Mouse (Mus musculus) cerebellum, adult 2 months (tissue): ENCODE measurements around the gene Polr2j. TPM values are rescaled to one million over a fixed set of nuclear protein-coding genes. Genes with fewer than 3 reads are reported as not detected.

Experiments used
- DNase-seq, 2 experiments: peaks; one replicate each; pipeline ENCODE4 v3.0.0; 2021
- H3K27ac ChIP-seq: fragments of 200-500 bp; 2 replicates; pipeline ENCODE4 v1.5.1; 2012; ENCODE audit warnings: low read length, control low read depth, inconsistent platforms; ENCODE audit not compliant: insufficient read depth
- H3K27me3 ChIP-seq: fragments of 200-500 bp; 2 replicates; pipeline ENCODE4 v1.6.1; 2012; ENCODE audit warnings: inconsistent platforms, mild to moderate bottlenecking, low read length, moderate library complexity; ENCODE audit not compliant: control insufficient read depth, insufficient read depth
- H3K4me1 ChIP-seq: fragments of 200-500 bp; 2 replicates; pipeline ENCODE4 v1.6.1; 2011; ENCODE audit warnings: low read length; ENCODE audit not compliant: control insufficient read depth, insufficient read depth
- H3K4me3 ChIP-seq: fragments of 200-500 bp; replicated peaks from 2 replicates; pipeline ENCODE3; 2011; ENCODE audit warnings: mild to moderate bottlenecking, low read depth, low read length, control low read depth; ENCODE audit not compliant: insufficient read depth
- CTCF ChIP-seq: fragments of 200-500 bp; IDR thresholded peaks from 2 replicates; pipeline ENCODE4 v1.5.1; 2011; ENCODE audit warnings: low read depth, mild to moderate bottlenecking, control low read depth, low read length, moderate library complexity, borderline replicate concordance; ENCODE audit not compliant: insufficient read depth
- POLR2A ChIP-seq: fragments of 200-500 bp; IDR thresholded peaks from 2 replicates; pipeline ENCODE4 v1.6.1; 2011; ENCODE audit warnings: low read length, control low read depth, borderline replicate concordance; ENCODE audit not compliant: insufficient read depth
- WGBS: fragments of 180-500 bp; shearing (Covaris S2); methylation state at CpG from one replicate; pipeline ENCODE4 v1.1.7; 2018; 5-methylcytosine and 5-hydroxymethylcytosine counted together
- polyA plus RNA-seq: library from polyadenylated mRNA; depleted of rRNA; stranded (reverse); fragments of >200 nt; gene quantifications from 2 replicates; pipeline ENCODE4 v1.2.3, GENCODE M21; 2012

The Polr2j gene
- polyA plus RNA-seq, 1 experiment, result 123 TPM

DNA sequence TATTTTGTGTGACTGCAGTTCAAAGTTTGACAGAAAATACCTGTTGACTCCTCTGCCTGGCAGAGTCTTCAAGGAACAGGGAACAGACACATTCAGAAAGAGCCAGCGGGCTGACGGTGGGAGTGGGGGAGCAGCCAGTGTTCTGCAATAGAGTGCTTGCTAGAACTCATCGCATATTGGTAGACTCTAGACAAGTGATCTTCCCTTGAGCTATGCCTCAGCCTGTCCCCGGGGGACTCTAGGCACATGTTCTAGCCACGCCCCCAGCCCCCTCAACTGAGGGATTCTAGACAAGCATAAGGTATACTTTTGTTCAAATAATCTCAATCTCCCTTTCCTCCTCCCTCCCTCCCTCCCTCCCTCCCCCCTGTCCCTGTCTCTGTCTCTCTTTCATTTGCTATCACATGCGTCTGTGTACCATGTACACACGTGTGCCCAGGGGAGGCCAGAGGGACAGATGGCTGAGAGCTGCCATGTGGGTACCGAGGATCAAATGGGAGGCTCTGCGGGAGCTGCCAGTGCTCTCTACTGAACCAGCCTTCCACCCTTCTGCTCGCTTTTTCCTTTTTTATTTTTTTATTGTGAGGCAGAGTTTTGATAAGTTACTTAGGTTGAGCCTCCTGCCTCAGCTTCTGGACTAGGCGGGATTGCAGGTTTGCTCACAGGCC, 47.5 kb downstream of the Polr2j start:
- Histone ChIP-seq H3K4me3 (no peak overlapping the region), H3K27me3 (no peaks in the 10 kb centered on the region), H3K27ac (0 out of 2 replicates have a peak overlapping the region, but pooled peaks have one; percentile 4), H3K4me1 (peaks cover 23% of the 10 kb centered on the region)
- WGBS, result 19% methylated on average over 11 of the region's 11 CpGs
- DNase-seq, result peak; percentile 49 to 61
- no peak for TF ChIP-seq CTCF
- no peak for TF ChIP-seq POLR2A

DNA sequence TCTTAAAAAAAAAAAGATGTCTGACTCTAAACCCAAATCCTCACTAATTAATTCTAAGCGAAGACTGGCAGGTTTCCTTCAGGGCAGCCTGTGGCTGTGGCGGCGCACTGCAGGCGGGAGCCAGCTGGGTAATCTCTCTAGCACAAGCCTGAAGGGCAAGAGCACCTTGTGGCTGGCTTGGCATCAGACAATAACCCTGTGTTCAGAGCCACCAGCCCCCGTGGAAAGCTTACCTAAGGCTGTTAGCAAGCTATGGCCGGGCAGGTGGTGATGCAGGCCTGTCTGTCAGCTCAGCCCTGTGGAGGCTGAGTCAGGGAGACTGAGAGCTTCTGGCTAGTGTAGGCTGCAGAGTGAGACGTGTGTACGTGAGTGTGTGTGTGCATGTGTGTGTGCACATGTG, 48.8 kb downstream of the Polr2j start:
- Histone ChIP-seq H3K27ac (peak overlapping the region; percentile 11; the same call in 1 of the 2 replicates), H3K4me3 (no peak overlapping the region), H3K4me1 (peaks cover 27% of the 10 kb centered on the region), H3K27me3 (no peaks in the 10 kb centered on the region)
- DNase-seq, result peak; percentile 30 to 46
- WGBS, result 27% methylated on average over 8 of the region's 8 CpGs
- TF ChIP-seq POLR2A (no peak), CTCF (no peak)

DNA sequence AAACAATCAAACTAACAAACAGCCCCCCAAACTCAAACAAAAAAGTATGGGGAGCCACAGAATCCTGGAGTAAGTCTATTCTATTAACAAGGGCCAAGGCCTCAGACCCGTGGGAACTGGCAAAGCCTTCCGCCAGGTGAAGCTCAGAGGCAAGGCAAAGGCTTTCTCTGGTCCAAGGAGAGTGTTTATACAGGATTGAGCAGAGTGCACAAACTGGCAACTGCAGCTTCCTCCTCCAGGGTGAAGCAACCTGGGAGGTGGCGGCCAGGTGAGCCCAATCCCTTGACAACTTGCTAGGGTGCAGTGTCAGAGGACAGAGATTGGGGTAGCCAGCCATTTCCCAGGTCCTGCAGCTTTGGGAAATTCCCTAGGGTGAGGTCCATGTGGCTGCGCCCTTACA, 50.9 kb downstream of the Polr2j start:
- Histone ChIP-seq H3K27me3 (no peaks in the 10 kb centered on the region), H3K4me1 (peaks cover 30% of the 10 kb centered on the region), H3K27ac (no peak overlapping the region), H3K4me3 (no peak overlapping the region)
- WGBS, result 93% methylated on average over 4 of the region's 4 CpGs
- no peak for DNase-seq
- TF ChIP-seq POLR2A, result no peak
- TF ChIP-seq CTCF, result no peak

DNA sequence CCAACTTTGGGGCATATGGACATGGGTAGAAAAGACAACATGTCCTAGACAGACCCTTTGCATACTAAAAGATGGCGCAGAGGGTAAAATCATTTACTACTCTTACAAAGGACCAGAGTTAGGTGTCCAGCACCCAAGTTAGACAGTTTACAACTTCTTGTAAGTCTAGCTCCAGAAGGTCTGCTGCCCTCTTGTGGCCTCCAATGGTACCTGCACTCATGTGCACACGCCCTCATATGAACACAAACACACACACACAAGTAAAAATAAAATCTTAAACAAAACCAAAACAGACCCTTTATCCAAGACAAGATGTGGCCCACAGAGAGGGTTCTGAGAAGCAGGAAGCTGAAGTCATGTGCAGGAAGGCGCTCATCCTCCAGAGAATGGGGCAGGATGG, 51.6 kb downstream of the Polr2j start:
- no peak for DNase-seq
- H3K27ac ChIP-seq, result no peak overlapping the region
- H3K4me3 ChIP-seq, result no peak overlapping the region
- TF ChIP-seq CTCF (peak; percentile 17; the same call in 1 of the 2 replicates), POLR2A (no peak)
- no peaks in the 10 kb centered on the region for H3K27me3 ChIP-seq
- WGBS, result 97% methylated on average over 3 of the region's 3 CpGs
- H3K4me1 ChIP-seq, result peaks cover 30% of the 10 kb centered on the region

DNA sequence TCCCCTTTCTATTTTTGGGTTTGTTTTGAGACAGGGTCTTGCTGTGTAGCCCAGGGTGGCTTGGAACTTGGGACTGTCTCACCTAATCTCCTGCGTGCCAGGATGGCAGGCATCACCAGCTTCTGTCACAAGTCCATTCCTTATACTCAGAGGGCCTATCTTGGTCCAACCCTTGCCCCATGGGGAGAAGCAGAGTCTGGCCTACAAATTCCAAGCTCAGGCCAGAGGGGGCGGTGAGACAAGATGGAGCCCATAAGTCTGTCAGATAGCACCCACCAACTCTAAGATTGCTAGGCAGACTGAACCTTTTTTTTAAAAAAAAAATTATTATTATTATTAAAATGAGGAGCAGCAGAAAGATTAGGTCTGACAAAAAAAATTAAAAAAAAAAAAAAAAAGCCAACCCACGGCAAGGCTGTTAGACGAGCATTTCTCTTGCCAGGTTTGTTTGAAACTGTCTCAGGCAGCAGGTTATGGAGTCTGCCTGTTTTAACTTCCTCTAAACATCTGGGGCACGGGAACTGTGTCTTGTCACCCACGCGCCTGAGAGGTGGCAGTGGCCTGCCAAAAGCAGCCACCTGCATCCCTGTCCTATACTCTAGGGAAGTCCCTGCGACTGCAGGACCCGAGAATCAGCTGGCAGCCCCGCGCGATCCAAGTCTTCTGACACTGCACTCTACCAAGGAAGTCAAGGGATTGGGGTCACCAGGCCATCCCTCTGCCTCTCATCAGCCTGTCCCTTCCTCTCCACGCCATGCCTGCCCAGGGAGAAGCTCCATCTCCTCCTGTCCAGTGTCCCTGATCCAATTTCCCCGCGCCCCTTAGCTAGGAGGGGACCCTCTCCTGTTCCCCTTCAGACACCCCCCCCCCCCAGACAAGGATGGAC, 53.4 kb downstream of the Polr2j start:
- peak overlapping the region; percentile 98 for H3K4me3 ChIP-seq
- H3K27me3 ChIP-seq, result no peaks in the 10 kb centered on the region
- H3K27ac ChIP-seq, result peak overlapping the region; percentile 64; the same call in 1 of the 2 replicates
- H3K4me1 ChIP-seq, result peaks cover 24% of the 10 kb centered on the region
- WGBS, result 4% methylated on average over 15 of the region's 15 CpGs
- no peak for TF ChIP-seq POLR2A
- no peak for TF ChIP-seq CTCF
- DNase-seq, result peak; percentile 58 to 69

DNA sequence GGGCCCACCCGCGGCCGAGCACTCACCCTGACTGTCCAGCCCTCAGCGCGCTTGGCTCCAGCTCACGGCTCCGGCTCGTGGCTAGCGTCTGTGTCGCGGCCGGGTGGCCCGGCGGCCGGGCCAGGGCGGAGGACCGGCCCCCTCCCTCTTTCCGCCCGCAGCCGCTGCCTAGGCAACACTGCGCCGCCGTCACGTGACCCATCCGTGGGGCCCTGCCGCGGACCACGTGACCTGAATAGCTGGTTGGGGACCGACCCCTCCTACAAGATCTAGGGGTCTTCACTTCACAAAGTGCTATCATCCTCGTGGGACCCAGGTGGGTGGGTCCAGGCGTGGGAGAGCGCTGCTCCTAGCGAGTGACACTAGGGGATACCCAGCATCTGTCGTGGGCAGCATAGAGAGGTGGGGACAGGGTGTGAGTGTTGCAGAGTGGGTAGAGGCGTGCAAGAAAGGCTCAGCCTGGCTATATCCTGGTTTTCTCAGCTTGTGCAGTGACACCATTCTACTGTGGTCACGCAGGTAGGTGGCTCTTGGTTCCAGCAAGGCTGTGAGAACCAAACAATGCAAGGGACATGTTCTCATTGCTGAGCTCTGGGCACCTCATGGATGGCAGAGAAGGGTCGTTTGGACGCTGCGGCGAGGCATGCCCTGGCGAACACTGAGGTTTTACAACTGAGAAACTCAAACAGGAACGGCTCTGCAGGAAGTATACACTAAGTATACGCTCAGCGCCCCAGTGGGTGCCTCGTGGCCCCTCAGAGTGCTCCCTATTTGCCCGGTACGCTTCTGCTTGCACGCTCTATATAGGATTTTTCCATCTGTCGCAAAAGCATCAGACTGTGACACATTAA, 54.3 kb downstream of the Polr2j start, which contains the start of gene Orai2:
Gene Orai2, minus strand, starts transcription at position 202 of the 851 bp plus-strand sequence.
- Histone ChIP-seq H3K27me3 (no peaks in the 10 kb centered on the region), H3K4me1 (peaks cover 17% of the 10 kb centered on the region), H3K4me3 (peak within 1 kb of the TSS; percentile 98), H3K27ac (peak within 1 kb of the TSS; percentile 64)
- DNase-seq, result peak; percentile 86 to 87
- TF ChIP-seq CTCF (no peak), POLR2A (peak; percentile 45; the same call in 1 of the 2 replicates)
- WGBS, result 1% methylated on average over 49 of the region's 49 CpGs
